Mouse (Mus musculus) kidney, embryonic 16.5 days (tissue): ENCODE results near the gene Gm43064. TPM values are rescaled to one million over a fixed set of nuclear protein-coding genes. Genes with fewer than 3 reads are reported as not detected.

Experiments
- ATAC-seq: fragments of 200-750 bp; cut with Nextera tagmentation; 2 replicates; pipeline ENCODE4 v1.8.0; 2017; ENCODE audit warnings: moderate TSS enrichment; ENCODE audit not compliant: low FRiP score, low TSS enrichment
- H3K27ac ChIP-seq: fragments of 300-500 bp; sonication (generic); 2 replicates; pipeline ENCODE4 v1.5.1; 2014; ENCODE audit warnings: low read length
- H3K27me3 ChIP-seq: fragments of 300-500 bp; sonication (generic); 2 replicates; pipeline ENCODE4 v1.6.1; 2014; ENCODE audit warnings: low read length, control low read depth, mixed read lengths; ENCODE audit not compliant: insufficient read depth
- H3K36me3 ChIP-seq: fragments of 300-500 bp; sonication (generic); 2 replicates; pipeline ENCODE4 v1.6.1; 2014; ENCODE audit warnings: low read length, control low read depth, mixed read lengths; ENCODE audit not compliant: insufficient read depth
- H3K4me1 ChIP-seq: fragments of 300-500 bp; sonication (generic); 2 replicates; pipeline ENCODE4 v1.6.1; 2014; ENCODE audit warnings: low read length, control low read depth, mixed read lengths; ENCODE audit not compliant: insufficient read depth
- H3K4me2 ChIP-seq: fragments of 300-500 bp; sonication (generic); replicated peaks from 2 replicates; pipeline ENCODE4 v1.6.1; 2014; ENCODE audit warnings: low read depth, low read length
- H3K4me3 ChIP-seq: fragments of 300-500 bp; sonication (generic); 2 replicates; pipeline ENCODE4 v1.5.1; 2014; ENCODE audit warnings: mild to moderate bottlenecking, low read length
- H3K9ac ChIP-seq: fragments of 300-500 bp; sonication (generic); replicated peaks from 2 replicates; pipeline ENCODE4 v1.6.1; 2014; ENCODE audit warnings: low read length
- H3K9me3 ChIP-seq: fragments of 300-500 bp; sonication (generic); 2 replicates; pipeline ENCODE4 v1.6.1; 2016; ENCODE audit warnings: low read length, control low read depth
- WGBS: fragments of 180-500 bp; shearing (Covaris S2); extraction: QIAGEN DNeasy Blood & Tissue Kit; methylation state at CpG from one replicate; pipeline ENCODE4 v1.1.7; 2014; 5-methylcytosine and 5-hydroxymethylcytosine counted together
- polyA plus RNA-seq: library from polyadenylated mRNA; unstranded; fragments of >200 nt; fragmentation: Nextera tagmentation; extraction: Ambion mirVana; gene quantifications from 2 replicates; pipeline ENCODE4 v1.2.1, GENCODE M21; 2015

Gene Gm43064
- polyA plus RNA-seq, 1 experiment from 2014 or later: 0.11 TPM

DNA sequence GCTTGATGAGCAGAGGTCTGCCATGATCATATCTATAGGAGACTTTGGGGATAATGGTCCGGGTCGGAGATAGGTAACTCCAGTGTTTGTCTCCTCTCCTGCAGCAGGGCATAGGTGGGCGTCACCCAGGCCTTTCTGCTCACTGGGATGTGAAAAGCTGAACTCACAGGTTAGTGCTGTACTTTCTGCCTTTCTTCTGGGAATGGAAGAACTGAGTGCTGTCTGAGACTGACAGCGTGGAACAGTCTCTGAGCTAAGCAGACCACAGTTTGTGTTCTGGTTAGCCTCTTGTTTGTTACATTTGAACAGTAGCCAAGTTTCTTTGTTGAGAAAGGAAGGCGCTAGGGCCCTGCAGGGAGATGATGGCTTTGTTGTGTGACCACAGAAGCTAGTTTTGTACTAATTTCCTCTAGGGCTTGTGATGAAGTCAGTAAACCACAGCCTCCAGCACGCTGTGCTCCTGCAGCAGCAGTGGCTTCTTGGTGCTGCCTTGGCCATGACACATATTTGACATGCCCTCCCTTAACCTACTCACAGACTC is 50.5 kb downstream of the Gm43064 start:
- H3K36me3 ChIP-seq: no peaks in the 10 kb centered on the region
- H3K27ac ChIP-seq: no peak overlapping the region
- WGBS: 63% methylated on average over 6 of the region's 6 CpGs
- H3K4me2 ChIP-seq: no peak overlapping the region
- no peaks in the 10 kb centered on the region for H3K9me3 ChIP-seq
- no peaks in the 10 kb centered on the region for H3K4me1 ChIP-seq
- no peak overlapping the region for H3K9ac ChIP-seq
- no peak overlapping the region for H3K4me3 ChIP-seq
- no peaks in the 10 kb centered on the region for H3K27me3 ChIP-seq
- no peak for ATAC-seq

DNA sequence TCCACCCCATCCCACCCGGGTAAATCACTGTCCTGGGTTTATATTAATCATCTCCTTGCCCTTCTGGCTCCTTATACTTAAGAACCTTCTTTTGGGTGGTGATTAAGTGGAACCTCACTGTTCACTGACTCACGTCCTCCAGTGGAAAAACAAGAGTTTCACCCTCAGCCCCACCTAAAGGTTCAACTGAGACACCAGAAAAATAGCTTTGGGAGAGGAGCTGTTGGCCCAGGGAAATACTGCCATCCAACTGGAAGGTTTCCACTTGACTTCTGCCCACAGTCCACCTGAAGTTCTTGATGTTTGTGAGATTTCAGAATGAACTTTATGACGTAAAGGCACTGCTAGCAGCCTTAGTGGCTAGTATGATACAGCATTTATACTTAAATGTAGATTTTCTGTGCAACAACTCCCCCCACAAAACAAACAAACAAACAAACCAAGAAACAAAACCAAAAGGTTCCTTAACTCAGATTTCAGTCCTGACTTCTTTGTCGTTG is 53.4 kb downstream of the Gm43064 start:
- no peaks in the 10 kb centered on the region for H3K36me3 ChIP-seq
- no peaks in the 10 kb centered on the region for H3K27me3 ChIP-seq
- H3K4me2 ChIP-seq: no peak overlapping the region
- H3K27ac ChIP-seq: no peak overlapping the region
- H3K4me3 ChIP-seq: no peak overlapping the region
- no peak for ATAC-seq
- H3K9me3 ChIP-seq: no peaks in the 10 kb centered on the region
- 60% methylated on average over 4 of the region's 4 CpGs for WGBS
- no peak overlapping the region for H3K9ac ChIP-seq
- H3K4me1 ChIP-seq: no peaks in the 10 kb centered on the region

DNA sequence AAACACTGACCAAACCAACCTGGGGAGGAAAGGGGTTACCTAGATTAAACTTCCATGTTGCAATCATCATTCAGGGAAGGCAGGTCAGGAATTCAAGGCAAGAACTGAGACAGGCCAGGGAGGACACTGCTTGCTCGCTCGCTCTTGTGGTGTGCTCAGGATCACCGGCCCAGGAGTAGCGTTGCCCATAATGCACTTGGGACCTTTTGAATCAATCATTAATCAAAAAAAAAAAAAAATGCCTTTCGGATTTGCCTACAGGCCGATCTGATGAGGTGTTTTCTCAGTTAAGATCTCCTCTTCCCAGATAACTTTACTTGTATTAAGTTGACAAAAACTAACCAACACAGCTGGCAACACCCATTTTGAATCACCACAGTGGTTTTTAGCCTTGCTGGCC is 54.8 kb downstream of the Gm43064 start:
- no peak overlapping the region for H3K27ac ChIP-seq
- ATAC-seq: no peak
- no peaks in the 10 kb centered on the region for H3K27me3 ChIP-seq
- no peaks in the 10 kb centered on the region for H3K36me3 ChIP-seq
- H3K4me3 ChIP-seq: no peak overlapping the region
- no peaks in the 10 kb centered on the region for H3K4me1 ChIP-seq
- no peaks in the 10 kb centered on the region for H3K9me3 ChIP-seq
- WGBS: 80% methylated on average over 6 of the region's 6 CpGs
- H3K4me2 ChIP-seq: no peak overlapping the region
- H3K9ac ChIP-seq: no peak overlapping the region

DNA sequence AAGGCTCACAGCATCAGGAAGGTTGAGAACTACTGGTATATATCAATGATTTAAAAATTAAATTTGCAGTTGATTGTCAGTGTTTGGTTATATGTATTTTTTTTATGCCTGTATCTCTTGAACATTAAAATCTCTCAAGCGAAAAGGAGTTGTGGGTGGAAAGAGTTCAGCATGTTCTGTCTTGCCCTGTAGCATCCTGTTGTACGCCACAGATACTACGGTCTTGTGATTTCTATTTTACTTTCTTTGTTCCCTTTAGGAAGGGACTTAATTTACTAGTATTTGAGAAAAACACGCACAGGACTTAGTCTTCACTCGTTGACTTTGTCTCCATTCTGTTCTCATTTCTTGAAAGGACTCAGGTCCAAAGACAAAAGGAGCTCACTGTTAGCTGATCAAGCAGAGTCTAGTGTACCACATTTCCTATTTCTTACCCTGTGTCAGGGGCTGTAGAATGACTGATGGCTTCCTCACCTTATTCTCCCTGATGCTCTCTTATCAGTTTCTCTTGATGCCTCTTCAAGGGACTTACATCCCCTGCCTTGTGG is 58.1 kb downstream of the Gm43064 start:
- no peak for ATAC-seq
- 83% methylated on average over 5 of the region's 5 CpGs for WGBS
- H3K9me3 ChIP-seq: no peaks in the 10 kb centered on the region
- H3K4me1 ChIP-seq: no peaks in the 10 kb centered on the region
- H3K27me3 ChIP-seq: no peaks in the 10 kb centered on the region
- H3K9ac ChIP-seq: no peak overlapping the region
- H3K4me3 ChIP-seq: no peak overlapping the region
- no peak overlapping the region for H3K27ac ChIP-seq
- no peak overlapping the region for H3K4me2 ChIP-seq
- no peaks in the 10 kb centered on the region for H3K36me3 ChIP-seq

DNA sequence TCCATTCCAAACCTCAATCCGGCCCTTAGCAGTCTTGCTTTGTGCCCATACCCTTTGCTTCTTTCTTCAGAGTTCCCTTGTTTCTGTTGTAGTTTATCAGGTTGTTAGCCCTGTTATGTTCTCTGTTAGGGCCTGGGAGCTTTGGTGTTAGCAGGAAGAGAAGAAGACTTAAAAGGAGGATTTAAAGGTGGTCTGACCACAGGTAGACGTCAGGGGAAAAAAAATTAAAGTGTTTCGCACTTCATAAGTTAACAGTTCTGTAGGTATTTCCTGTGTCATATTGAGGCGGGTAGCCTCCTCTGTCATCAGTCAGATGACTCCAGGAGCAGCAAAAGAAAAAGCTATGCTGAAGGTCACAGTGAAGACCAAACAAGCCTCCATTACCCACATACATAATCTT is 58.6 kb downstream of the Gm43064 start:
- no peaks in the 10 kb centered on the region for H3K4me1 ChIP-seq
- 76% methylated on average over 4 of the region's 4 CpGs for WGBS
- no peaks in the 10 kb centered on the region for H3K27me3 ChIP-seq
- no peaks in the 10 kb centered on the region for H3K9me3 ChIP-seq
- H3K27ac ChIP-seq: no peak overlapping the region
- ATAC-seq: no peak
- H3K4me3 ChIP-seq: no peak overlapping the region
- no peaks in the 10 kb centered on the region for H3K36me3 ChIP-seq
- no peak overlapping the region for H3K4me2 ChIP-seq
- H3K9ac ChIP-seq: no peak overlapping the region

DNA sequence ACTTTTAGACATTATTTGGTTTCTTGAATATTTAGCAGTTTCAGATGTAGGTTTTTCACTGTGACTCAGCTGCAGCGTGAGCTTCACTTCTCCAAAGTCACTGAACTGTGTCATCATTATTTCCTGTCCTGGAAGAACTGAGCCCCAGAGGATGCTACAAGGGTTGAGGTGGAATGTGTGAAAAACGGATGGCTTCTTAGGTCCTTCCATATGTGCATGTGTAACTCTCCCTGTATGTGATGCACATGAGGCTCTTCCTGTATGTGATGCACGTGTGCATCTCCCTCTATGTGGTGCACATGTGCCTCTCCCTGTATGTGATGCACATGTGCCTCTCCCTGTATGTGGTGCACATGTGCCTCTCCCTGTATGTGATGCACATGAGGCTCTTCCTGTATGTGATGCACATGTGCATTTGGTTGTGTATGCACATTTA is 63.3 kb downstream of the Gm43064 start:
- WGBS: 47% methylated on average over 3 of the region's 3 CpGs
- Histone ChIP-seq H3K27ac (no peak overlapping the region), H3K4me1 (no peaks in the 10 kb centered on the region), H3K4me2 (no peak overlapping the region), H3K27me3 (no peaks in the 10 kb centered on the region), H3K9me3 (no peaks in the 10 kb centered on the region), H3K4me3 (no peak overlapping the region), H3K36me3 (no peaks in the 10 kb centered on the region), H3K9ac (no peak overlapping the region)
- ATAC-seq: no peak

DNA sequence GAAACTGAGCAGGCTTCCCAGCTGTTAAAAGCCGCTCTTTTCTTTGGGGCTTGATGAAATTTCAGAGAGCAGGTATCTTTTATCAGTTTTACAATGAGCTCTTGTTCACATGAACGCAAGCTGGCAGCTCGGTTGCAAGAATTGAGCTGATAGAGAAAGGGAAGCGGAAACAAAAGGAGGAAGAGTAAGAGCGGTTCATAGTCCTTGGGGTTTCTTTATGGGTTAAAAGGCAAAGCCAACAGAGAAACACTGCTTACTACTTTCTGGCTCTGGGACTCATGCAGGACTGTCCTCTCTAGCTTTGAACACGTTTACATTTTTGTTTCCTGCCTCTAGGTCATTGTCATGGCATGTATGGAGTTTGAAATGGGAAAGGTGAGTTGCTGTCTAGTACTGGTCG is 65.0 kb downstream of the Gm43064 start:
- H3K27ac ChIP-seq: no peak overlapping the region
- no peak for ATAC-seq
- H3K27me3 ChIP-seq: no peaks in the 10 kb centered on the region
- H3K9ac ChIP-seq: no peak overlapping the region
- H3K9me3 ChIP-seq: no peaks in the 10 kb centered on the region
- H3K36me3 ChIP-seq: no peaks in the 10 kb centered on the region
- H3K4me3 ChIP-seq: no peak overlapping the region
- 76% methylated on average over 7 of the region's 7 CpGs for WGBS
- no peaks in the 10 kb centered on the region for H3K4me1 ChIP-seq
- H3K4me2 ChIP-seq: no peak overlapping the region

DNA sequence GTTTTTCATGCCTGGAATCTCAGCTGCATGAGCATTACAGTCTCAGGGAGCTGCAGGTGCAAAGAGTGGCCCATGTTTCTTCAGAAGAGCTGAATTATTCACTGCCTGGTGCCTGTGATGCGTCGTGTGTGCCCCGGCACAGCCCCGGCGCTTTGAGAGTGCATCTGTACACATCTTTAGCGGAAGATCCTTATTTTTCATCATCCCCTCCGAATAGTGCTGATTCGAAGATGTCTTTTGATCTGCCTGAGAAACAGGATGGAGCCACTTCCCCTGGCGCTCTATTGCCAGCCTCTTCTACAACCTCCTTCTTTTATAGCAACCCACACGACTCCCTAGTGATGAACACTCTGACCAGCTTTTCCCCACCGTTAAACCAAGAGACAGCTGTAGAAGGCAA is 76.6 kb downstream of the Gm43064 start:
- H3K27me3 ChIP-seq: no peaks in the 10 kb centered on the region
- H3K27ac ChIP-seq: no peak overlapping the region
- 58% methylated on average over 11 of the region's 11 CpGs for WGBS
- no peak overlapping the region for H3K4me2 ChIP-seq
- H3K9ac ChIP-seq: no peak overlapping the region
- H3K9me3 ChIP-seq: no peaks in the 10 kb centered on the region
- H3K36me3 ChIP-seq: no peaks in the 10 kb centered on the region
- no peak overlapping the region for H3K4me3 ChIP-seq
- H3K4me1 ChIP-seq: no peaks in the 10 kb centered on the region
- no peak for ATAC-seq

DNA sequence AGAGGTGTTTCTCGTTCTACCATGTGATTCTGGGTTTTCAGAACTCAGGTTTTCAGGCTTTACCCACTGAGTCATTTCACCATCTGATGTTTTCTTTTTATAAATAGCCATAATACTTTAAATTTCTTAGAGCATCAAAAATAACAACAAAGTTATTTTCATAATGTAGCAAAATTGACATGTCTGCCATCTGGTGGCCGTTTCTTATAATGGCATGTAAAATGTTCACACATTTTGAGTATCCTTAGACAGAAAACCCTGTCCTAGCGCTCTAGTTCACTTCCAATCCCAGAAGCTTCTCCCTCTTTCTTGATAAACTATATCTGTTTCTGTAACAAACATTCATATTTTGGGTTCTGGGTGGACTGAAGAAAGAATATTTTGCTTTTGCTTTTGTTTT is 78.2 kb downstream of the Gm43064 start:
- Histone ChIP-seq H3K9ac (no peak overlapping the region), H3K4me3 (no peak overlapping the region), H3K9me3 (no peaks in the 10 kb centered on the region), H3K4me2 (no peak overlapping the region), H3K27ac (no peak overlapping the region), H3K4me1 (no peaks in the 10 kb centered on the region), H3K27me3 (no peaks in the 10 kb centered on the region), H3K36me3 (no peaks in the 10 kb centered on the region)
- ATAC-seq: no peak
- WGBS: 28% methylated on average over 3 of the region's 3 CpGs
